Mouse (Mus musculus): ENCODE results near the gene E2f1.

The E2f1 gene

GRCm38 (mm10) chr2:154569836-154570286 lies at the start of gene E2f1:
TSS of gene E2f1 (minus strand) at chr2:154569892.
- DNase-seq: peak; percentile 92 to 97

GRCm38 (mm10) chr2:154617061-154617460 lies 47.4 kb upstream of the E2f1 start:
- no peak for DNase-seq

- DNase-seq: no peak
These were observed 46.0 kb upstream of the E2f1 start for GRCm38 (mm10) chr2:154615674-154616073.

GRCm38 (mm10) chr2:154614841-154615576 lies 45.3 kb upstream of the E2f1 start:
- DNase-seq: peak; percentile 70 to 72

GRCm38 (mm10) chr2:154613118-154614115 lies 43.7 kb upstream of the E2f1 start, which contains the start of the genes Zfp341 and 4930519P11Rik:
TSS of gene Zfp341 (plus strand) at chr2:154613297.
TSS of gene 4930519P11Rik (minus strand) at chr2:154613437.
- peak; percentile 92 to 94 for DNase-seq

GRCm38 (mm10) chr2:154609050-154609767 lies 39.5 kb upstream of the E2f1 start:
- no peak for DNase-seq

- DNase-seq: no peak
These were observed 37.3 kb upstream of the E2f1 start for GRCm38 (mm10) chr2:154606965-154607364.

- no peak for DNase-seq
These were observed 34.5 kb upstream of the E2f1 start for GRCm38 (mm10) chr2:154604156-154604555.

- peak; percentile 99 to 100 for DNase-seq
These were observed 34.0 kb upstream of the E2f1 start, which contains the start of gene Pxmp4 for GRCm38 (mm10) chr2:154603638-154604153. TSS of gene Pxmp4 (minus strand) at chr2:154603708.

GRCm38 (mm10) chr2:154603007-154603637 lies 33.4 kb upstream of the E2f1 start:
- no peak for DNase-seq

- DNase-seq: no peak
These were observed 31.6 kb upstream of the E2f1 start for GRCm38 (mm10) chr2:154601324-154601723.

- no peak for DNase-seq
These were observed 30.9 kb upstream of the E2f1 start for GRCm38 (mm10) chr2:154600586-154600985.

GRCm38 (mm10) chr2:154597399-154597798 lies 27.7 kb upstream of the E2f1 start:
- DNase-seq: no peak

- peak; percentile 35 to 59 for DNase-seq
These were observed 26.1 kb upstream of the E2f1 start for GRCm38 (mm10) chr2:154595775-154596174.

GRCm38 (mm10) chr2:154593025-154593424 lies 23.3 kb upstream of the E2f1 start:
- peak; percentile 42 to 56 for DNase-seq

- DNase-seq: no peak
These were observed 21.5 kb upstream of the E2f1 start for GRCm38 (mm10) chr2:154591239-154591638.

GRCm38 (mm10) chr2:154589051-154589450 lies 19.4 kb upstream of the E2f1 start:
- no peak for DNase-seq

GRCm38 (mm10) chr2:154586405-154586804 lies 16.7 kb upstream of the E2f1 start:
- peak; percentile 52 to 69 for DNase-seq

- peak; percentile 63 to 64 for DNase-seq
These were observed 15.4 kb upstream of the E2f1 start for GRCm38 (mm10) chr2:154584931-154585601.

- peak; percentile 87 to 88 for DNase-seq
These were observed 14.5 kb upstream of the E2f1 start for GRCm38 (mm10) chr2:154583906-154584872.

Measured in cerebellum, postnatal 25 days (tissue).